16 mouse cellular contexts compared by ENCODE assay signal in genomic region chr1:151592085-151593017, GRCm38 (mm10). TPM values are rescaled to one million over a fixed set of nuclear protein-coding genes. Genes with fewer than 3 reads are reported as not detected.
DNase-seq lines count a peak whose midpoint lies in the region; ATAC-seq and TF ChIP-seq lines count a peak whose summit lies in the region.
"Had no signal": no experiment of that assay in that cellular context is flagged by ENCODE, and none has a peak within 500 bp of the region (broad histone marks: within the 10 kb centered on the region; RNA-seq: fewer than 3 reads in every experiment).

No protein-coding gene starts in this region.

- intact Hi-C loops in heart, postnatal 36 days (cut with DNase I): no loop called here

- H3K4me3 ChIP-seq in forebrain, postnatal 0 days (ENCODE audit: low read depth, low read length): no peak overlapping the region
- H3K4me3 ChIP-seq in forebrain, embryonic 11.5 days (ENCODE audit: low read depth, low read length): no peak overlapping the region
- no peak overlapping the region for H3K4me3 ChIP-seq in heart, postnatal 0 days (ENCODE audit: low read depth, low read length)
- H3K4me3 ChIP-seq in hindbrain, embryonic 13.5 days: no peak overlapping the region
- H3K4me3 ChIP-seq: forebrain, embryonic 13.5 days had no signal

- WGBS in forebrain, postnatal 0 days: 62% methylated on average over 13 of the region's 13 CpGs
- WGBS in forebrain, embryonic 11.5 days: 83% methylated on average over 13 of the region's 13 CpGs
- 45% methylated on average over 13 of the region's 13 CpGs for WGBS in heart, postnatal 0 days
- 49% methylated on average over 13 of the region's 13 CpGs for WGBS in hindbrain, embryonic 13.5 days

- no peak overlapping the region for H3K4me2 ChIP-seq in forebrain, postnatal 0 days (ENCODE audit: low read depth)
- no peak overlapping the region for H3K4me2 ChIP-seq in forebrain, embryonic 11.5 days (ENCODE audit: low read depth, low read length, severe bottlenecking)
- H3K4me2 ChIP-seq in heart, postnatal 0 days (ENCODE audit: low read depth, low read length): peak overlapping the region; percentile 27
- no peak overlapping the region for H3K4me2 ChIP-seq in hindbrain, embryonic 13.5 days
- H3K4me2 ChIP-seq: forebrain, embryonic 13.5 days had no signal

- TF ChIP-seq EP300 in heart, postnatal 0 days (IDR thresholded peaks at IDR 0.05; ENCODE audit: low read depth): no peak

- peak; percentile 16 for DNase-seq in forebrain, postnatal 0 days
- DNase-seq in forebrain, embryonic 11.5 days (ENCODE audit: low spot score): no peak
- no peak for DNase-seq in heart, postnatal 0 days (ENCODE audit: low spot score)
- DNase-seq in heart, postnatal 36 days: no peak
- DNase-seq in neural tube, embryonic 10.5 days (ENCODE audit: extremely low spot score, low spot score): peak; percentile 9
- no peak for DNase-seq in ovary, postnatal 14 days (ENCODE audit: low spot score)
- DNase-seq in thymus, postnatal 14 days: no peak
- DNase-seq: adrenal gland, postnatal 10 days; cerebellum, adult 9-11 months; kidney, adult 11 months; kidney, postnatal 25 days; layer of hippocampus, adult 9-11 months; lung, postnatal 4 days; thymus, postnatal 4 days had no signal

- no peaks in the 10 kb centered on the region for H3K9me3 ChIP-seq in forebrain, postnatal 0 days (ENCODE audit: low read length)
- H3K9me3 ChIP-seq in forebrain, embryonic 11.5 days (ENCODE audit: control insufficient read depth, low read length): no peaks in the 10 kb centered on the region
- H3K9me3 ChIP-seq in heart, postnatal 0 days (replicated peaks; ENCODE audit: control insufficient read depth, low read length): no peaks in the 10 kb centered on the region
- H3K9me3 ChIP-seq in hindbrain, embryonic 13.5 days: no peaks in the 10 kb centered on the region
- H3K9me3 ChIP-seq: forebrain, embryonic 13.5 days had no signal

- ATAC-seq in forebrain, postnatal 0 days: peak; percentile 36; the same call in 1 of the 2 replicates
- no peak for ATAC-seq in forebrain, embryonic 11.5 days (replicated peaks; ENCODE audit: low FRiP score)
- no peak for ATAC-seq in heart, postnatal 0 days (ENCODE audit: insufficient read depth, low read depth)
- ATAC-seq in hindbrain, embryonic 13.5 days (ENCODE audit: low FRiP score): peak; percentile 79
- ATAC-seq: forebrain, embryonic 13.5 days had no signal

- H3K4me1 ChIP-seq in forebrain, postnatal 0 days (ENCODE audit: insufficient read depth): no peaks in the 10 kb centered on the region
- H3K4me1 ChIP-seq in forebrain, embryonic 11.5 days (replicated peaks; ENCODE audit: control insufficient read depth, insufficient read depth, low read length): no peaks in the 10 kb centered on the region
- peaks cover 32% of the 10 kb centered on the region for H3K4me1 ChIP-seq in heart, postnatal 0 days (ENCODE audit: control insufficient read depth, insufficient read depth)
- peaks cover 17% of the 10 kb centered on the region; the same call in 1 of the 2 replicates for H3K4me1 ChIP-seq in hindbrain, embryonic 13.5 days (replicated peaks)
- H3K4me1 ChIP-seq: forebrain, embryonic 13.5 days had no signal

- H3K36me3 ChIP-seq in forebrain, postnatal 0 days (ENCODE audit: insufficient read depth): no peaks in the 10 kb centered on the region
- H3K36me3 ChIP-seq in forebrain, embryonic 11.5 days (ENCODE audit: control insufficient read depth, insufficient read depth, low read length): no peaks in the 10 kb centered on the region
- H3K36me3 ChIP-seq in heart, postnatal 0 days (replicated peaks; ENCODE audit: control insufficient read depth, insufficient read depth, low read length): no peaks in the 10 kb centered on the region
- no peaks in the 10 kb centered on the region for H3K36me3 ChIP-seq in hindbrain, embryonic 13.5 days

- no peak overlapping the region for H3K9ac ChIP-seq in forebrain, postnatal 0 days
- H3K9ac ChIP-seq in forebrain, embryonic 11.5 days (ENCODE audit: low read length): no peak overlapping the region
- H3K9ac ChIP-seq in heart, postnatal 0 days (replicated peaks; ENCODE audit: low read depth, low read length): no peak overlapping the region
- no peak overlapping the region for H3K9ac ChIP-seq in hindbrain, embryonic 13.5 days
- H3K9ac ChIP-seq: forebrain, embryonic 13.5 days had no signal

- H3K27me3 ChIP-seq in forebrain, postnatal 0 days (ENCODE audit: insufficient read depth, low read length): no peaks in the 10 kb centered on the region
- H3K27me3 ChIP-seq in forebrain, embryonic 11.5 days (ENCODE audit: control insufficient read depth, insufficient read depth, low read length): no peaks in the 10 kb centered on the region
- no peaks in the 10 kb centered on the region for H3K27me3 ChIP-seq in heart, postnatal 0 days (ENCODE audit: control insufficient read depth, insufficient read depth, low read length)
- no peaks in the 10 kb centered on the region for H3K27me3 ChIP-seq in hindbrain, embryonic 13.5 days
- H3K27me3 ChIP-seq: forebrain, embryonic 13.5 days had no signal

- TF ChIP-seq CTCF in forebrain, postnatal 0 days (IDR thresholded peaks at IDR 0.05; ENCODE audit: low read depth): no peak
- no peak for TF ChIP-seq CTCF in heart, postnatal 0 days (IDR thresholded peaks at IDR 0.05; ENCODE audit: low read depth)

- no peak overlapping the region for H3K27ac ChIP-seq in forebrain, postnatal 0 days (ENCODE audit: low read depth, low read length)
- H3K27ac ChIP-seq in forebrain, embryonic 11.5 days (ENCODE audit: low read depth, low read length): no peak overlapping the region
- H3K27ac ChIP-seq in heart, postnatal 0 days (ENCODE audit: low read depth): peak overlapping the region; percentile 32; the same call in 1 of the 2 replicates
- peak overlapping the region; percentile 83 for H3K27ac ChIP-seq in hindbrain, embryonic 13.5 days
- H3K27ac ChIP-seq: forebrain, embryonic 13.5 days had no signal

RNA-seq across cellular contexts. Expression of gene Fam129a, which starts 21.4 kb away (rescaled TPM):
- total RNA-seq in forebrain, postnatal 0 days (2014; rRNA removed): 0.92 and 2.9 TPM in 2 replicates
- polyA plus RNA-seq in forebrain, postnatal 0 days (2015; fragmentation: Nextera tagmentation; extraction: Ambion mirVana): 0.75 and 0.93 TPM in 2 replicates
- 1.1 and 1.3 TPM in 2 replicates for polyA plus RNA-seq in forebrain, embryonic 11.5 days (2014; fragmentation: Nextera tagmentation; extraction: Ambion mirVana)
- total RNA-seq in heart, postnatal 0 days (2014; rRNA removed; ENCODE audit: low replicate concordance): 18.8 and 64.3 TPM in 2 replicates
- 13.9 and 14.1 TPM in 2 replicates for polyA plus RNA-seq in heart, postnatal 0 days (2015; fragmentation: Nextera tagmentation; extraction: Ambion mirVana)
- total RNA-seq in heart, postnatal 36 days (2021): 10 to 100 TPM; 12.8 to 18.2 TPM
- 1.9 and 2.5 TPM in 2 replicates for polyA plus RNA-seq in hindbrain, embryonic 13.5 days (2015; fragmentation: Nextera tagmentation; extraction: Ambion mirVana)

Comparison
In these comparisons a context has a peak if more than half of its experiments do, and no peak if none do; other contexts are left out.
1. ATAC-seq: peak in forebrain, postnatal 0 days (single experiment) and hindbrain, embryonic 13.5 days (single experiment); none in forebrain, embryonic 11.5 days (single experiment) and heart, postnatal 0 days (single experiment).
2. DNase-seq: peak in forebrain, postnatal 0 days (single experiment) and neural tube, embryonic 10.5 days (single experiment); none in forebrain, embryonic 11.5 days (single experiment), heart, postnatal 0 days (single experiment), heart, postnatal 36 days (0 of 2), ovary, postnatal 14 days (single experiment) and thymus, postnatal 14 days (single experiment).
3. H3K27ac ChIP-seq: peak in heart, postnatal 0 days (single experiment) and hindbrain, embryonic 13.5 days (single experiment); none in forebrain, postnatal 0 days (single experiment) and forebrain, embryonic 11.5 days (single experiment).